Comparison of ENCODE assay signal across 8 mouse cellular contexts in the genomic region with DNA sequence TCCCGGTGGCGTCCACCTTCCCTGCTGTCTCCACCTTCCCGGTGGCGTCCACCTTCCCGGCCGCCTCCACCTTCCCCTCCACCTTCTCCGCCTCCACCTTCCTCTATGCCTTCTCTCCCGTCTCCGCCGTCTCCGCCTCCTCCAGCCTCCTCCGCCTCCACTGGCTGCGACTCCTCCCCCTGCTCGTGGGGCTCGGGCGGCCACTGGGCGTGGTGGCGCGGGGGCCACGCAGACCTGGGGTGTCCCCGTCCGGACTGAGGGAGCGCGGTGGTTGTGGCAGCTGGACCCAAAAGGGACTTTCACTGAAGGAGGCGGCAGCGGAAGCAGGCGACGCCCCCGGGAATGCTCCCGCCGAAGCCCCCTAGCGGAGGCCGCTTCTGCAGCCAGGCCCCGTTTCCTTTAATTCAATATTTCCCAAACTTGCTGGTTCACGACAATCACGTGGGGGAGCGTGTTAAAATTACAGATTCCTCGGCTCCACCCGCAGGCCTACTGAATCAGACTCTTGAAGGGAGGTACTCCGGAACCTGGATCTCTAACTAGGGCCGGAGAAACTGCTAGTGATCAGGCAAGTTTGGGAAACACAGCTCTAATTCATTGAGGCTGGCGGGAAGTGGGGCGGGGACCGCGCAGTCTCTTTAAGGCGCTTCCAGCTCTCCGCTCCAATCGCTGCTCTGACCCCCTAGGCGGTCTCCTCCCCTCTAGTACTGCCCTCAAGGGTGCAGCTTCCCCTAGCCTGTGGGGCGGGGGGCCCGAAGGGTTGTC. TPM values are rescaled to one million over a fixed set of nuclear protein-coding genes. Genes with fewer than 3 reads are reported as not detected.
DNase-seq lines count a peak whose midpoint lies in the region; ATAC-seq and TF ChIP-seq lines count a peak whose summit lies in the region.

A gene (minus strand): TSS at position 115 of the 765 bp plus-strand sequence.

- H3K27me3 ChIP-seq in hindbrain, postnatal 0 days (ENCODE audit: insufficient read depth, low read length), result no peaks in the 10 kb centered on the region
- H3K27me3 ChIP-seq in megakaryocyte, embryonic 14.5 days (replicated peaks), result peaks cover 27% of the 10 kb centered on the region

- peak; percentile 20 for DNase-seq in WW6 (ENCODE audit: low read depth, low spot score)
- DNase-seq in cerebellum, postnatal 4 days (ENCODE audit: low spot score in 2 of 2), result peak; percentile 30 to 58
- DNase-seq in gastrocnemius, adult 18-20 months (ENCODE audit: low spot score), result peak; percentile 64
- DNase-seq in hindbrain, postnatal 0 days (ENCODE audit: low spot score), result peak; percentile 79
- peak; percentile 54 to 66 for DNase-seq in left cerebral cortex, adult 8-10 months (ENCODE audit: low spot score in 2 of 2)
- DNase-seq in right cerebral cortex, postnatal 10 days (ENCODE audit: low spot score in 2 of 2), result peak; percentile 73 to 77
- peak; percentile 53 for DNase-seq in urinary bladder, postnatal 25 days (ENCODE audit: low spot score)

- no peaks in the 10 kb centered on the region for H3K4me1 ChIP-seq in hindbrain, postnatal 0 days (ENCODE audit: insufficient read depth, low read length)
- H3K4me1 ChIP-seq in megakaryocyte, embryonic 14.5 days, result peaks cover 18% of the 10 kb centered on the region

- H3K27ac ChIP-seq in hindbrain, postnatal 0 days, result peak within 1 kb of the TSS; percentile 84

- peak; percentile 89 for ATAC-seq in hindbrain, postnatal 0 days

- H3K4me3 ChIP-seq in hindbrain, postnatal 0 days (ENCODE audit: low read length), result peak within 1 kb of the TSS; percentile 50
- H3K4me3 ChIP-seq in megakaryocyte, embryonic 14.5 days (replicated peaks), result peak within 1 kb of the TSS; percentile 94

- H3K4me2 ChIP-seq in hindbrain, postnatal 0 days (ENCODE audit: low read depth, low read length), result peak within 1 kb of the TSS; percentile 65

- H3K9me3 ChIP-seq in hindbrain, postnatal 0 days (ENCODE audit: low read length), result no peaks in the 10 kb centered on the region; the same call in 1 of the 2 replicates
- H3K9me3 ChIP-seq in megakaryocyte, embryonic 14.5 days, result 0 out of 2 replicates have a peak, but pooled peaks cover 15% of the 10 kb centered on the region

- TF ChIP-seq CTCF in hindbrain, postnatal 0 days (IDR thresholded peaks at IDR 0.05; ENCODE audit: low read depth), result peak; percentile 58

- no peaks in the 10 kb centered on the region for H3K36me3 ChIP-seq in hindbrain, postnatal 0 days (ENCODE audit: insufficient read depth, low read length)
- no peaks in the 10 kb centered on the region for H3K36me3 ChIP-seq in megakaryocyte, embryonic 14.5 days (replicated peaks; ENCODE audit: low read length)

- H3K9ac ChIP-seq in hindbrain, postnatal 0 days (replicated peaks; ENCODE audit: low read length), result peak within 1 kb of the TSS; percentile 61

- WGBS in hindbrain, postnatal 0 days, result 24% methylated on average over 49 of the region's 51 CpGs

RNA-seq across cellular contexts. Expression of the gene that starts here (rescaled TPM):
- total RNA-seq in gastrocnemius, adult 18-20 months (2021), result under 1 TPM; 0.16 to 0.33 TPM
- 8.5 and 11.3 TPM in 2 replicates for total RNA-seq in hindbrain, postnatal 0 days (2014; rRNA removed)
- polyA plus RNA-seq in hindbrain, postnatal 0 days (2015; fragmentation: Nextera tagmentation; extraction: Ambion mirVana), result 2.0 and 2.2 TPM in 2 replicates
- 10 to 100 TPM; 13.2 to 15.4 (median 14.1) TPM for total RNA-seq in left cerebral cortex, adult 8-10 months (2022)
- polyA plus RNA-seq in megakaryocyte, embryonic 14.5 days (2012; ENCODE audit: insufficient read depth, low replicate concordance), result 0.26 TPM in 1 of 2 replicates, not detected in the other

Comparison
In these comparisons a context has a peak if more than half of its experiments do, and no peak if none do; other contexts are left out.
1. Peak in every context shown above with its lines: DNase-seq, ATAC-seq, H3K4me3 ChIP-seq and H3K27ac ChIP-seq.
2. Peak in DNase-seq in gastrocnemius, adult 18-20 months; RNA of the gene not detected or under 1 TPM.
3. DNase-seq: peak in every context shown above with its lines; median percentile 79 in hindbrain, postnatal 0 days; 75 in right cerebral cortex, postnatal 10 days; 64 in gastrocnemius, adult 18-20 months; 60 in left cerebral cortex, adult 8-10 months; 53 in urinary bladder, postnatal 25 days; 44 in cerebellum, postnatal 4 days; 20 in WW6.